Mouse (Mus musculus): Measurements from ENCODE around the gene Uhrf1.

Uhrf1 gene

DNA sequence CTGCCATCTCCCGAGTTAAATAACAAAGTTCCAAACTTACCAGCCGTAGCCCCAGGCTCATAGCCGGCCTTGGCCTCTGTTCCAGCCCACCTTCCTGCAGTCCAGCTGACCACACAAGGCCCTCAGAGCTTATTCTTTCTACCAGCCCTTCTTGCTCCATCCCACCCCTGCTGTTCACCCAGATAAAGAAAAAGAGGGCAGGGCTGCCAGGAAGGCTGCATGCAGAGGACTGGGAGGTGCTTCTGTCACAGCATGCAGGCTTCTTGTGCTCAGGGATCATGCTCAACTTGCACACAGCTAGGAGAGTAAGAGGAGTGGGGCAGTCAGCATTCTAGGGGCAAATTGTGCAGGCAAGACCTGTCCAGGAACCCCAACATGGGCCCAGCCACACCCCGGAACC is 45.0 kb downstream of the Uhrf1 start:
- no peak for DNase-seq (ENCODE audit: low read depth)

DNA sequence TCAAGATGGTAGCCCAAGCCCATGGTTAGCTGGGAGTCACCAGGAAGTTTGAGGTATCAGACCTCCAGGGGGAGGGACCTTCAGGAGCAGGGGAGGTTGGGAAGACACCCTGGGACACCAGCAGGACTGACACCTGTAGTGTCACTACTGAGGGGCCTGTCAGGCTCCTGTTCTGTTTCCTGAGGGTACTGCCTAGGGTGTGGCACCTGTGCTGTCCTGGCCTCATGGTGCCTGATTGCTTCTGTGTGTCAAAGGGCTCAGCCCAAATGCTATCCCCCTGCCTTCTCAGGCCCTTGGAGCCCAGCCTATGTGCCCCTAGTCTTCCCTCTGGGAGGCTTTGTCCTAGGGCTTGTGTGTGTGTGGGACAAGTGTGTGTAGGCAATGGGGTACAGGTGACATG is 45.5 kb downstream of the Uhrf1 start:
- no peak for DNase-seq (ENCODE audit: low read depth)

DNA sequence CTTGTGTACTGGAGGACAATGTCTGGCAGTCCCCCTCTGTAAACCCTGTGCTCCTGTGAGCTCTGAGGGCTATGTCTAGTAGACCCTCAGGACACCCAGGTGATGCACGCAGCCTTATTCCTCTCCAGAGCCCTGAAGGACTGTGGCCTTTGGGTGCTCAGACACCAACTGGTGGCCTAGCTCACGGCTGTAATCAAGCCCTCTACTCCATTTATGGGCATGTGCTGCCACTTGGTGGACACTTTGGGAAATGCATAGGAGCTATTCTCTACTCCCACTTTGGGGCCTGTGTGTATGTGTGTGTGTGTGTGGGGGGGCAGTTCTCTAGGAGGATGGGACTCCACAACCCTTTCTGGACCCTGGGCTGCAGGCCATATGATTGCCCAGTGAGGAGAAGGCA is 47.6 kb downstream of the Uhrf1 start:
- peak; percentile 88 for DNase-seq (ENCODE audit: low read depth)

DNA sequence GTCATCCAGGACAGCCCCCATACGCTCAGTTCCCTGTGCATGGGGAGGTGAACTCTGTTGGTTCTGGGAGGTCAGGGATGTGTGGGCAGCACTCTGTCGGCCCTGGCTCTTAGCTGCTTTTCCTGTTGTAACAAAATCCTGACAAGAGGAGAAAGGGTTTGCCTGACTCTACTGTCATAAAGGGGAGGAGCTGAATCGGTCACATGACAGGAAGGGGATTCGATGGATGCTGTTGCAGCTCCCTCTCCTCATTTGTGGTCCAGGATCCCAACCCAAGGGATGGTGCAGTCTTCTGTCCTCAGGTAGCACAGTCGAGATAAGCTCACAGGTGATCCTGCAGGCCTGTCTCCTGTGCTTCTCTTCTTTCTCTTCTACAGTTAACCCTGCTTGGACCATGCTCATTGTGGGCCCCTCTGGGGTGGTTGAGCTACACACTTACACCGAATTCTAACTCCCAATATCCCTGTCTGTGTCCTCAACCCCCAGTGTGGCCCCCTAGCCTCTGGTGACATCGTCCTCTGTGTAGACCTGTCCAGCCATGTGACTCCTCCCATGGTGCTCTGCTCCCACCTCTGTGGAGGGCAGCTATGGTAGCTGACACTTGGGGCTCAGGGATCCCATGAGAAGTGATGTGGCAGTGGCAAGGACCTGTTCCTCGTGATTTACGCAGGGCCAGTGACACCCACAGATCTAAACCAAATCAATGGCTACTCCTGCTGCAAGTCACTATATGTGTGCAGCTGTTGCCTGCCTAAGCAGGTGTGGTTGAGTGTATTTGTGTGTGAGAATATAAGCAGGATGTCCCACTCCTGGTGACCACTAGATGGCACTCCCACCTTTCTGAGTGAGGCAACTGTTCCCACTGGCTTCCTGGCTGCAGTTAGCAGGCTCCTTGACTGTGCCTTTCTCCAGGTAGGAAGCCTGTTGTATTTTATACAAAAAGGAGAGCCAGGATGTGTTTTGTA is 54.1 kb downstream of the Uhrf1 start:
- DNase-seq (ENCODE audit: low read depth) = peak; percentile 88

DNA sequence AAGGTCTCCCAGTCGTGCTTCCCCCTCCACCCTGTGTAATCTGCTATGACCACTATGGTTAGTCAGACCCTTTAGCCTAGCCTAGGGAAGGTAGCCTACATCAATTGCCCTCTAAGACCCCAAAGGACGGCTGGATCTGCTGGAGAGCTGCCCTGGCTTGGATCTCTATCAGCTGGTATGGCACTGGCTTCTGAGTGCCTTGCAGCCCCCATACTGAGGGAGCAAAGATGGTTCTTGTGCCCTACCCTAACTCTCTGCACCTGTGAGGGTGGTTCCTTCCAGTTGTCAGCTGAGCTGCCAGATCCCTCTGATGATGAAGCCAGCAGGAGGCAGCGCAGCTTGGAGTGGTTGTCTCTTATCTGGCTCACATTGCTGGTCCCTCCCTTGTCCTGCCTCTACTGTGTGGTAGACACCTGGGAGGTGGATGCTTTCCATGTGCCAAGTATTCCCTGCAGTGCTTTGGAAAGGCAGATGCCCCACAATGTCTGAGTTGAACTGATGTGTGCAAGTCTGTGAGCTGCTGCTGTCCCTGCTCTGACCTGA is 56.1 kb downstream of the Uhrf1 start:
- DNase-seq (ENCODE audit: low read depth) = no peak

DNA sequence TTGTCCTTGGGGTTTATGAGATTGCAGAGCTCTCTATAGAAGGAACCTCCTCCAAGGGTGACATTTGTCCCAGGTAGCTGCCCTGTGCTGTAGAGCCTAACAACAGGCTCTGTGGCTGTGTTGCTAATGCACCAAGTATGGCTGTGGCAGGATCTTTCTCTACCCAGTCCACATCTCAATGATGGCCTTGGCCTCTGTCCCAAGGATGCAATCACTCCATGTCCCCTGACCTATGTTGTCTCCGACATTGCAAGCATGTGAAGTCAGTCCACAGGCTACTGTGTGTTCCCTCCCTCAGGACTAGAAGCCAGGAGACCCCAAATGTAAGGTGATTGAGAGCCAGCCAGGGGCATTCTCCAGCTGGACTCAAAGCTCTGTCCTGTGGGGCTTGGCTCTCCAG is 56.7 kb downstream of the Uhrf1 start:
- DNase-seq (ENCODE audit: low read depth) = no peak

DNA sequence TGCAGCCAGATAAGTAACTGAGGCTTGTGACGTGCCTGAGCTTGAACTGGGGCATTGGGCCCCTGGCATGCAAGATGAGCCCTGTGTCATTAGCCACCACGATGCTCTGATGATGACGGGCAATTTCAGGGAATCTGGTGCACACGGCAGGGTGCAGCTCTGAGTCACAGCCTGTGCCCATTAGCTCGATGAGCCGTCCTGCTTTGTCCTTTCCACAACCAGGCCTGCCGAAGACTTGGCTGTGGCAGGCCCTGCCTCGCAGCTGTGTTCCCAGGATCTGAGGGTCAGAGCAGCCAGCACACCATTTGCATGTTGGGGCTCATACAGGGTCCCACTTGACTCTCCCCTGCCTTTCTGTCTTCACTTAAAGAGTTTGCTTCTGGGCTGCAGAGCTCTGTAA is 57.3 kb downstream of the Uhrf1 start:
- no peak for DNase-seq (ENCODE audit: low read depth)

DNA sequence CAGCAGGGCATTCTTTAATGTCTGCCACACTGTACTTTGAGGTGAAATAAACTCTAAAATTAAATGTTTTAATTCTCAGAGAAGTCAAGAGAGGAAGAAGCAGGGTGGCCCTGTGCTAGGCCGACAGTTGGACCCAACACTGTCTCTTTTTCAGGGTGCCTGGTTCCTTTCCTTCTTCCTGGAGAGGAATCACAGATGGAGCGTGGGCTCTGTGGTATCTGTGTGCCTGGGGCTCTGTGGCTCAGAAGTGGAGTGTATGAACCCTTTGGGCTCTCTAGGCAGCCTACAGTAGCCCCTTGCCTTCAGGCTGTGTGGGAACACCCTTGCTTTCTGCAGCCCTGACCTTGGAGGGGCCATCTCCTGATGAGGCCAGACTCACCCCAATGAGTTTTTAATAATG is 58.4 kb downstream of the Uhrf1 start:
- DNase-seq (ENCODE audit: low read depth) = no peak

DNA sequence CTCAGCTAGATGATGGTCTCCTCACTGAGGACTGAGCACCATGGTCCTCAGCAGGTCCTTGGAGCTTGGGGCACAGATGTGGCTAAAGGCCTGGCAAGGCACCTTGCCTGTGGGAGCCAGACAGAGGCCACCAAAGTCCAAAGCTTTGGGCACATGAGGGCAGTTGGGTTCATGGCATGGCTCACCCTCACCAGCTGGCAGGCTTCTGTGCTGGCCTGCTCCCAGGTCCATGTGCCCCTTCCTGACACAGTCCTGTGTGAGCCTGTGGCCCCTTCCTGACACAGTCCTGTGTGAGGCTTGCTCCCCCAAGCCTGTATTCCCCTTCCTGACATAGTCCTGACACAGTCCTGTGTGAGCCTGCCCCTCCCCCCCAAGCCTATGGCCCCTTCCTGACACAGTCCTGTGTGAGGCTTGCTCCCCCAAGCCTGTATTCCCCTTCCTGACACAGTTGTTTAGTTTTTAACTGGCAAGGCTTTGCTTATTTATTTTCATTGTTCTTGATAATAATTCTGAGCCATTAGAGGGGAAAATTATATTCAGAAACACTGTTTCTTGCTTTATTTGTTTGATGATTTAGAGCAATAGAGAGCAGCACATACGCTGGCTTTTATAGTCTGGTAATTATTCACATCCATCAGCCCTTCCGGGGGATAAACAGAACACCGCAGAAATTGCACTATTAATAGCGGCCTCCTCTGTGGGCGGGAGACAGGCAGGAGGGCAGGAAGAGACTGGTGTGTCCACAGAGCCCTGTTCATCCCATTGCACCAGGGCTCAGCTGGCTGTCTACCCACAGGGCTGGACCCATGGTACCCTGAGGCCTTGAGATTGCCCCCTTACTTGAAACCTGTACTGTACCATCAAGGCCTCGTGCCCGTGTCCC is 62.9 kb downstream of the Uhrf1 start:
- DNase-seq (ENCODE audit: low read depth) = no peak

DNA sequence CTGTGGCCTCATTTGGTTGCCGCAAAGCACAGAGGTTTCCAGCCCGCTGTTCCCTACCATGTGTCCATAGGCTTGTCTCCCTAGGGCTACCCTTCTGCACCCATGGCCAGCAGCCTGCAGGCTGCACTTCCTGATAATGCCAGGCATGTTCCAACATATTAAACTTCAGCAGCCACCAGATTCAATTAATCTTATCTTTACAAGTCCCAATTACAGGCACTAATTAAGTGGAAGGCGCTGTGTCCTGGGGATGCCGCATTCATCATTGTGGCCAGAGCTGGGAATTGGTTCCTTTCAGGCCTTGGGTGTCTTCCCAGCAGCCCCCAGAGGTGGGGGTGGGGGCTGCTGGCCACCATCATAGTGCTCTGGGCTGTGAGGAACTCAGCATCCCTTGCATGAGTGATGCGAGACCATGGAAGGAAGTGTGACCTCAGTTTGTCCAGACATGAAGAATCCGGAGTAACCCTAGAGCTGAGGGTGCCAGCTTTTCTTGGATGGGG is 65.2 kb downstream of the Uhrf1 start:
- DNase-seq (ENCODE audit: low read depth) = no peak

DNA sequence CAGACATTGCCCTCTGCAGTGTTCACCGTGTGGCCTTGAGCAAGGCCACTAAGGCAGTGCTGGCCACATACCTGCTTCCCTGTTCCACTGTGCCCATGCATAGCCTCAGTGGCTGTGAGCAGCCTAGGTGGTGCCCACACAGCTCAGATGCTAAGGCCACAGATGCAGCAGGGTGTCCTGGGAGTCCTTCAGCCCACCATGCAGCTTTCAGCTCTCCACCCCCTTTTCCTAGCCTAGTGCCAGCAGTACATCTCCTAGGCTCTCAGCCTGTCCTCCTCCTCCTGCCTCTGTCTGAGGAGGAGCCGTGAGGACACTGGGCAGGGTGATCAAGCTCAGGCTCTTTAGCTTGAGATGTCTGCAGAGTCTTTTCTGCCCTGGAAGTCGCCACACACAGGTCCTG is 67.0 kb downstream of the Uhrf1 start:
- no peak for DNase-seq (ENCODE audit: low read depth)

DNA sequence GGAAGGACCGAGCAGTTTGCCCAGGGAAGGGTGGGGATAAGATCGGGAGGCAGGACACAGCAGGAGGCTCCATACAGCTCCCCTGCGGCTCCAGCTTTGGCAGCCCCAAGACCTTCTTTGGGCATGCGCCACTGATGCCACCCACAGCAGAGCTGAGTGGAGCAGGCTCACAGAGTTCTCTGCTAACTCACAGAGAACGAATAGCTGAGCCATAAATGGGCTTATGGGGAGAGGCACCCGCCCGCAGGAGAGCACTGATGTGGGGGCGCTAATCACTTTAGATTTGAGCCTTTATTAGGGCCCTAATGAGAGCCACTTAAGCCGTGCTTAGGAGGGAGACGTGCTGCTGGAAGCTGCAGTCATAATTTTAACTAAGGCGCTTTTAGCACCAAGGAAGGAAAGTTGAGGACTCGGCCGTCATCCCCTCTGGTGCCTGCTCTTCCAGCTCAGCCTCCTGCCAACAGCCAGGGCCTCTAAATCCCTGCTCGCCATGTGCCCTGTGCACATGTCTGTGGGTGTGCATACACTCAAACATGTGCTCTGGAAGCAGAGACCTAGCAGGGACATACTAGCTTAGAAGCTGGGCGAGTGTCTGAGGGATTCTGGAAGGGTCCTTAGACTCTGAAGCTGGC is 68.0 kb downstream of the Uhrf1 start:
- no peak for DNase-seq (ENCODE audit: low read depth)

DNA sequence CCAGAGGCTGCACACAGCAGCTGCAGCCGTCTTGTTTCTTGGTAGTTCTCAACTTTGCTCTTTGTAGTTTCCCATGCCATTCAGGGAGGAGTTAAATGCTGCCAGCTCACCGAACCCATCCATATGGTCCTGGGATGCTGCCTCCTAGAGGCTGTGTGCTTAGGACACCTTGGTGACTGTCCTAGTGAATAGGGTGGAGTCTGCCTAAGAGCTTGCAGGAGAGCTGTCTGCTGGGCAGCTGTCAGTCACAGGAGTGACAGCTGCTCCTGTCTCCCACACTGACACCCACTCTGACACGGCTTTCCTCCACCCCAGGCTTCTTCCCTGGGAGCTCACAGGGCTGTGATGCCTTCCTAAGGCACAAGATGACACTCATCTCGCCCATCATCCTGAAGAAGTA is 69.0 kb downstream of the Uhrf1 start:
- DNase-seq (ENCODE audit: low read depth) = no peak

Data from induced T-regulatory cell, adult 2 months (primary cell).